Mouse (Mus musculus) CD8-positive naive resting alpha-beta T cell, adult 2 months (primary cell): ENCODE results near the gene Aldh6a1.

ENCODE experiments used
- DNase-seq, 2 experiments: peaks; one replicate each; pipeline ENCODE4 v3.0.0; 2022; ENCODE audit warnings: low read depth in 2 of 2, low spot score in 2 of 2

The Aldh6a1 gene

GRCm38 (mm10) chr12:84416834-84417604 lies 33.8 kb downstream of the Aldh6a1 start, which contains the start of gene Rnf113a2:
Rnf113a2 (plus strand) TSS chr12:84417196.
- peak; percentile 79 to 81 for DNase-seq

DNA sequence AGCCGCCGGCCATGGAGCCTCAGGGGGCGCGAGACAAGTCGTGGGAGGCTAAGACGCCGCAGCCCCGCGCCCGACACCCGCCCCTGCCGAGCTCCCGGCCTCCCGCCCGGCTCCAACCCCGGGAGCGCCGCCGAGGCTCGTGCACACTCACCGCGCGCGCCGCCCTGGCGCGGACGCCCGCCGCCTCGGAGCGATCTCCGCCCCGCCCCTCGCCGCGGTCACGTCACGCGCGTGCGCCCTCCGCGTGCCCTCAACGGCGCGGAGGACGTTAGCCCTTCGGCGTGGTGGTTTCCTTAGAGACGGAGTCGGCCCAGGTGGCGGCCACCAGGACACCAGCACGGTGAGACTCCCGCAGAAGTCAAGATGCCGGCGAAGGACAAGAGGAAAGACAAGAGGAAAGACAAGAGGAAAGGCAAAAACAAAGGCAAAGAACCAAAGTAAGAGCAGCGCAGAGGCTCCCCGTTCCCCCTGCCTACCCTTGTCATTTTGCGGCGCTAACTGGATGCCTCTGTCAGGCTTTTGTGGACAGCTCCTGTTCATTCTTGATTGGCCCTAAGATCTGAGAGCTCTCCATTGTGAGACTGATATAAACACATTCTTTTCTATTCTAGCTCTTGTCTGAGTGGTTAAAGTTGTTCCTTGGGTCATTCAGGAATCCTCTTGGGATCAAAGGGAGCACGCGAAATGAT lies 41.8 kb downstream of the Aldh6a1 start, which contains the start of the genes Entpd5 and Bbof1:
TSS of gene Entpd5 (minus strand) at position 211 of the 689 bp plus-strand sequence.
TSS of gene Bbof1 (plus strand) at position 253 of the 689 bp plus-strand sequence.
- DNase-seq = peak; percentile 78 to 86

DNA sequence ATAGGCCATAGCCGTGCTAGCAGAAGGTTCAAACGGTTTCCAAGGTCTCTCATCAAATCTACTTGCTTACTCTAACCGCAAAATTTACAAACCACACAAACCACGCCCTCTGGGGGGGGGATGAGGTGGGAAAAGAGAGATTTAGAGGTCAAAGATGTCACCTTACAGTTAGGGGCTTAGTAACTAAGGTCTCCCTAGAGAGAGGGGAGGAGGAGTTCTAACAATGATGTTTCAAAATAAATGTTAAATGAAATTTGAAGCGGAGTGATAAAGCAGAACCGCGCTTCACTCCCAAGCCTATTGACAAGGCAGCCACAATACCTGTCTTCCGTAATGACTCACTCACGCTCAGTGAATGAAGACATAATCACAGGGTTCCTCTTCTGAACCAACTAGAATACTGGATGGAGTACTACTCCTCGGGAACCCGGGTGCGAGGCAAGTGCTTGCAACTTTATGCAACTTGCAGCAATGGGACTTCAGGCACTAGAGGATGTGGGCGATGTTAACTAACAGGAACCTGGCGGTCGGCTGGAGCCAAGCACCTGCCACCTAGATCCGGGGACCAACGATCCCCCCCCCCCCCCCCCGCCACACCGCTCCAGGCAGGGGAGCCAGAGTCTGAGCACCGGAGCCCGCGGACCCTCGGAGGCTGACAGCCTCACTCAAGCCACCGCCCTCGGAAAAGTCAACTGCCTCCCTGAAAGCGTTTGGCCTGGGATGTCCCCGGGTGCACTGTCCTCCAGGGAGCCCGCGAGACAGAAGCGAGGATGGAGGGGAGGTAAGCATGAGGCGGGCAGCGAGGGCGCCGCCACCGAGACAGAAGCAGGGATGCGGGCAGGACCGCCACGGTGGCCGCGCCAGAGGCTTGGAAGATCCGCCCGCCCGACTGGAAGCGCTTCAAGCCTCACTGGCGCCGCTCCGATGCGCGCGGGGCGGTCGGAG lies 42.7 kb downstream of the Aldh6a1 start:
- DNase-seq = peak; percentile 62 to 81

DNA sequence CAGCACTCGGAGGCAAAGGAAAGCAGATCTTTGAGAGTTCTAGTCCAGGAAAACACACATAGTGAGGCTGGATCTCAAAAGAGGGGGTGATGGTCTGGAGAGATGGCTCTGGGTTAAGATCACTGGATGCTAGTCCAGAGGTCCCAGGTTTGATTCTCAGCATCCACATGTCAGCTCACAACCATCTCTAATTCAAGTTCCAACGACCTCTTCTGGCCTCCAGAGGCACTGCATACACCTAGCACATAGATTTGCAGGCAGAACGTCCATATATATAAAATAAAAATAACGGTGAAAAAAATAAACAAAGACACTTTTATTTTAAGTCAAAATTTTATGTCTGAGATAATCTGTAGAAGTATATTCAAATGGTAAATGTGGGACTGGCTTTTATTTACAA lies 43.5 kb downstream of the Aldh6a1 start:
- no peak for DNase-seq

- DNase-seq = no peak
These were observed 46.3 kb downstream of the Aldh6a1 start for GRCm38 (mm10) chr12:84404541-84404940.

DNA sequence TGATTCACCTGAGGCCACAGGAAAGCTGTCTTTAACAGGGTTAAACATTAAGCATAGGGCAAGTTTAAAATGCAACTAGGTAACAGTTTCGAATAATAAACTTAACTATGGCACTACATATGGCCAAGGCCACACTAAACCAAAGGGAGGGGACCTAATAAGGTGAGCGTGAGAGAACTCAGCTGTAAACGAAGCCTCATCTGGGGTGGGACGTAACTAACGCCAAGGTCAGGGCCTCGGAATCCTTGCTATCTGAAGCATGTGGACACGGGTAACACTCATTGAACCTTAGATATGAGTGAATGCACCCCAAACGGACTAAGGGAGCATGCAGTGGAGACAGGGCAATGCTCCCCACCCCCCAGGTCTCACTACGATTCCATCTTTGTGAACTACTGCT lies 47.9 kb downstream of the Aldh6a1 start:
- DNase-seq = no peak

GRCm38 (mm10) chr12:84400653-84401052 lies 50.2 kb downstream of the Aldh6a1 start:
- DNase-seq = no peak

- DNase-seq = no peak
These were observed 50.7 kb downstream of the Aldh6a1 start for GRCm38 (mm10) chr12:84400068-84400467.

DNA sequence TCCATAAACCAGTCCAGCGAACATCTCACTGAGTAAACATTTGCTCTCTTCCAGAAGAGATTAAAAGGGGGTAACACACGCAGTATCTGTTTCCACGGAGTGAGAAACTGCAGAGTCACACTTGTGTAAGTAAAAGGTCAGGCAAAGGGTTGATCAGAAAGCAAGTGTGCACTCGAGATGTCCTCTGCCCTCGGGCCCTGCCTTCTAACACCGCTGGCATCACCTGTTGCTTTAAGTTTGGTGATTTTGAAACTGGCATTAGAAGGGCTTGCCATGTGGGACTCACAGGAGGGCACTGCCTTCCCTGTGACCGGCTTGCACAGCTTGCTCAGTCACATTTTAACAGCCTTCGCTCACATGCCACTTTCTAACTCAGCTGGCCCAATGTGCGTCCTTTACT lies 51.1 kb downstream of the Aldh6a1 start:
- DNase-seq = no peak

- DNase-seq = no peak
These were observed 51.7 kb downstream of the Aldh6a1 start for GRCm38 (mm10) chr12:84399135-84399534.

GRCm38 (mm10) chr12:84398629-84399028 lies 52.2 kb downstream of the Aldh6a1 start:
- no peak for DNase-seq

GRCm38 (mm10) chr12:84397685-84398084 lies 53.1 kb downstream of the Aldh6a1 start:
- DNase-seq = no peak

DNA sequence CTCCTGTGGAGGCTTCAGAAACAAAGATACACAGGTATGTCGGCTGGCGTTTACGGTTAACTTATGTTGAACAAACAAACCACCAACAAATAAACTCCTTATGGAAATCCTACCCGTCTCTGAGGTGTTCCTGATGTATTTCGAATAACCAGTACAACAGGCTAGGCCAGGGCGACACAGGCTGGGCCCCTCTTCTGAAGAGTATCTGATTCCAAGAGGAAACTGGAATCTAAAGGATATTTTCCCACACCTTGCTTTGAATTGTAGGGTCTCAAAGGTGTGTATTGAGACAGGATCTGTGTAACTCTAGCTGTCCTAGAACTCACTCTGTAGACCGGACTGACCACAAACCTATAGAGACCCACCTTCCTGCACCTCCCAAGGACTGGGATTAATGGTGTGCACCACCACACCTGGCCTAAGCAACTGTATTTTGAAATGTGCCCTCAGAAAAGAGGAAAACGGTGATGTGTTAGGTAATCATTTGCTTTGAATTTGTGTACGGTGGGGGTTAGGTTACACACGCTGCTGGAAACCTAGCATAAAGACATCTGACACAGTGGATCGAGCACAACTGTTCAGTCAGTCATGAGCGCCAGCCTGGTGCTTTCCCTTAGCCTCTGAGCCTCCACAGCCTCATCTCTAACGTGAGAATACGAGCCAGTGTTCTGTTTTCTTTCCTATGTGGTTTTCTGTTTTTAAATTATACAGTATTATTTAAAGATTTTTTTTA lies 53.7 kb downstream of the Aldh6a1 start:
- no peak for DNase-seq

- DNase-seq = no peak
These were observed 57.0 kb downstream of the Aldh6a1 start for GRCm38 (mm10) chr12:84393847-84394246.

GRCm38 (mm10) chr12:84392681-84393080 lies 58.1 kb downstream of the Aldh6a1 start:
- no peak for DNase-seq

DNA sequence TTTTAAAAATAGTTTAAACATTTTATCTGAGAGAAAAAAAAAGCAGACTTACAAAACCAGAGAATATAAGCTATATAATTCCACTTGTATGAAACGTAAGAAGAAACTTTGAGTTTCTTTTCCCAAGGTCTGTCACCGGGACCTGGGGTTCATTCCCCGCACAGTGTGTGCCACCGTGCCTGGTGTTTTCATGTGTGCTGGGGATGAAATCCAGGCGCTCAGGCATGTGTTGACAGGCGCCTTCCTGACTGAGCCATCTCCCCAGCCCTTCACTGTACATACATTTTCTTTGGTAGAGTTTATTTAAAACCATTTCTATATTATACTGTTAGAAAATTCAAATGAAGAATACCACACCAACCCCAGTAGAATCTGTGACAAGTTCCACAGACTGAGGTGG lies 60.5 kb downstream of the Aldh6a1 start:
- no peak for DNase-seq

DNA sequence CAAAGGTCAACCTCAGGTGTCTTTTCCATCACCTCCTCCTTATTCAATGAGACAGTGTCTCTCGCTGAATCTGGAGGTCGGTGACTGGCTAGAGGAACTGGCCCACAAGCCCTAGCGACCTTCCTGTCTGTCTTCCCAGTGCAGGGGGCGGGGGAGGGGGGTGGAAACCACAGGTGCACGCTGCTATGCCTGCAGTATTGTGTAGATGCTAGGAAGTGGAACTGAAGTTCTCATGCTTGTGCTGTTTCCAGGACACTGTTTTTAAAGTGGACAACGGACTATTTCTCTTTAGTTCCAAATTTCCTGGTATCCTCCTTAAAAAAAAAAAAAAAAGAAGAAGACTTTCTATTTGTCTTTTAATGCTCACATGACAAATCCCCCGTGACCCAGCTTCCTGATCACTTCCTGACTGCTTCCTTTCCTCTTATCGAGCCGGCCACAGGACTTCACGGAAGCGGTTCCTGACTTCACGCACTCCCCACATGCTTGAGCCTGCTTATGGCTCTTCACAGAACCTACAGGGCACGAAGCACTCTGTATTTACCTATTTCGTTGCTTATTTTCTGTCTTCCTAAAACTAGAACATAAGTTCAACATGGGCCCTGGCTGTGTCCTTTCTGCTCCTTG lies 61.9 kb downstream of the Aldh6a1 start:
- DNase-seq = no peak

- no peak for DNase-seq
These were observed 62.7 kb downstream of the Aldh6a1 start for GRCm38 (mm10) chr12:84388097-84388496.

DNA sequence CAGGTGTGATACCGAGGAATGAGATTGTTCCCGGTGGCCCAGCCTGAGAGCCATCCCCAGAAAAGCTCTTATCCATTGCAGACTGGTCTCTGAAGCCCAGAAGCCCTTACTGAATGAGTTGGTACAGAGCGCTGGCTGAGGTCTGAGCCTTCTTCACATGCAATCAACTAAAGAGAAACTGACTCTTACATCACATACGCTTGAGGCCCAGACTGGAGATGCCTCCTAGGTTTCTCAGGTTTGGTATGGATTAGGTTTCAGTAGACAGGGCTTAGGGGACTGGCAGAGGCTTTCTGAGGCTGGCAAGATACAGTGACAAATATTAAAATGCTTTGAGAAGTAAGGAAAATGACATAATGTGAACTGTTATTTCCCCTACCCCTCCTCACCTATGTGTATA lies 65.4 kb downstream of the Aldh6a1 start:
- no peak for DNase-seq

DNA sequence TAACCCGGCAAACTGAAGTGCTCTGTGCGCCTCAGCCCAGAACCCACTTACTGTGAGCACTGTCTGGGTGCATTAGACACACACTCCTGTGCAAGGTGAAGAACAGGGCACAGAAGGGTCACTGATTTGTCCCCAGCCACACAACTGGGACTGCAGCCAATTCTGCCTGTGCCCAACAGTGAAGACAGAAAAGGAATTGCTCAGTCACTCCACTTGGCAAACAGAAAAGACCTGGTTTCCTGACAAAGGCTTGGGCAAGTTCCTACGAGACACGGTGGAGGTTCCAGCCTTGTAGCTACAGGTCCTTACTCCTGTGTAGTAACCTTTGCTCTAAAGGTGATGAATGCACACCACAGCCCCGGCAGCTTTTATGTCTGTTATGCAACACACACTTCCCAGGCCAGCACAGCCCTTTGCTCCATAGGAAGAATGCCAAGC lies 66.1 kb downstream of the Aldh6a1 start:
- DNase-seq = no peak
